Comparison of ENCODE assay signal across 28 mouse cellular contexts in the genomic region with DNA sequence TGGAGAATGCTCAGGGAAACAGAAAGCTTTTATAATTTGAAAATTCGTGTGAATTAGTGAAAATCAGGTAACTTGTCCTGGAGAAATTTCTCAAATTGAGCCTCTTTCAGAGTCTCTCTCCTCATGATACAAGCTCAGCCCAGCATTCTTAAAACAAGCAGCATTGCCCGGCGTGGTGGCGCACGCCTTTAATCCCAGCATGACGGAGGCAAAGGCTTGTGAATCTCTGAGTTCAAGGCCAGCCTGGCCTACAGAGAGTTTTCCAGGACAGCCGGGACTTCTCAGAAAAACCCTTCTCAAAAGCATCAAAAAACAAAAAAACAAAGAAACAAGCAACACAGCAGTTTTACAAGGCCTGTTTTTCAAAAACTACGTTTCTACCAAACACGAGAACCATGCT.
"Had no signal": no experiment of that assay in that cellular context is flagged by ENCODE, and none has a peak within 500 bp of the region (broad histone marks: within the 10 kb centered on the region; RNA-seq: fewer than 3 reads in every experiment).

No protein-coding gene starts in this region.

- H3K27ac ChIP-seq: heart, adult 2 months; heart, embryonic 13.5 days; heart, embryonic 15.5 days; hindbrain, embryonic 13.5 days; hindbrain, embryonic 15.5 days; hindbrain, postnatal 0 days; kidney, embryonic 15.5 days; layer of hippocampus, adult 2 months; left cerebral cortex, adult 2 months; limb, embryonic 10.5 days; limb, embryonic 12.5 days; liver, embryonic 13.5 days; liver, embryonic 15.5 days had no signal

- H3K9ac ChIP-seq: heart, embryonic 13.5 days; heart, embryonic 15.5 days; hindbrain, embryonic 13.5 days; hindbrain, embryonic 15.5 days; kidney, embryonic 15.5 days; limb, embryonic 12.5 days; liver, embryonic 13.5 days; liver, embryonic 15.5 days had no signal

- H3K27me3 ChIP-seq: heart, embryonic 13.5 days; heart, embryonic 15.5 days; hindbrain, embryonic 13.5 days; hindbrain, embryonic 15.5 days; kidney, embryonic 15.5 days; limb, embryonic 12.5 days; liver, embryonic 13.5 days; liver, embryonic 15.5 days had no signal

- H3K4me2 ChIP-seq: heart, embryonic 11.5 days; heart, embryonic 15.5 days; hindbrain, embryonic 13.5 days; hindbrain, embryonic 15.5 days; kidney, embryonic 15.5 days; limb, embryonic 12.5 days; liver, embryonic 11.5 days; liver, embryonic 13.5 days; liver, embryonic 15.5 days had no signal

- DNase-seq: gastrocnemius, postnatal 14 days; gastrocnemius, postnatal 36 days; heart, adult 11 months; heart, adult 2 months; heart, postnatal 14 days; heart, postnatal 36 days; kidney, adult 11 months; kidney, adult 2 months; kidney, adult 9 months; kidney, postnatal 10 days; kidney, postnatal 25 days; kidney, postnatal 4 days; liver; liver, embryonic 13.5 days had no signal

- H3K36me3 ChIP-seq: heart, embryonic 13.5 days; heart, embryonic 15.5 days; hindbrain, embryonic 13.5 days; hindbrain, embryonic 15.5 days; kidney, embryonic 15.5 days; limb, embryonic 10.5 days; limb, embryonic 12.5 days; liver, embryonic 13.5 days; liver, embryonic 15.5 days had no signal

- ATAC-seq: hindbrain, postnatal 0 days; intestine, embryonic 16.5 days had no signal

- H3K4me3 ChIP-seq: heart, adult 2 months; heart, embryonic 13.5 days; heart, embryonic 15.5 days; hindbrain, embryonic 13.5 days; hindbrain, embryonic 15.5 days; kidney, embryonic 15.5 days; layer of hippocampus, adult 2 months; left cerebral cortex, adult 2 months; limb, embryonic 10.5 days; limb, embryonic 12.5 days; liver, embryonic 13.5 days; liver, embryonic 15.5 days had no signal

- H3K9me3 ChIP-seq: heart, embryonic 13.5 days; heart, embryonic 15.5 days; hindbrain, embryonic 13.5 days; hindbrain, embryonic 15.5 days; kidney, embryonic 15.5 days; limb, embryonic 10.5 days; limb, embryonic 12.5 days; liver, embryonic 13.5 days; liver, embryonic 15.5 days had no signal

- H3K4me1 ChIP-seq: heart, embryonic 13.5 days; heart, embryonic 15.5 days; hindbrain, embryonic 13.5 days; hindbrain, embryonic 15.5 days; kidney, embryonic 15.5 days; limb, embryonic 10.5 days; limb, embryonic 12.5 days; liver, embryonic 13.5 days; liver, embryonic 15.5 days had no signal
